Mouse (Mus musculus): ENCODE measurements at regions not wholly inside any gene's neighbourhood (a gene's known extent, or its start where the extent isn't known, plus 50 kb on each side); places are given as distances from the start of the nearest gene placed in this dataset.
A peak's percentile ranks its signal among the peaks of the same experiment; 100 is the strongest.
"Not testable (repeated sequence)": the region's sequence is repeated elsewhere in the genome, so short reads cannot be mapped to it uniquely, and the experiment has no call there.

DNA sequence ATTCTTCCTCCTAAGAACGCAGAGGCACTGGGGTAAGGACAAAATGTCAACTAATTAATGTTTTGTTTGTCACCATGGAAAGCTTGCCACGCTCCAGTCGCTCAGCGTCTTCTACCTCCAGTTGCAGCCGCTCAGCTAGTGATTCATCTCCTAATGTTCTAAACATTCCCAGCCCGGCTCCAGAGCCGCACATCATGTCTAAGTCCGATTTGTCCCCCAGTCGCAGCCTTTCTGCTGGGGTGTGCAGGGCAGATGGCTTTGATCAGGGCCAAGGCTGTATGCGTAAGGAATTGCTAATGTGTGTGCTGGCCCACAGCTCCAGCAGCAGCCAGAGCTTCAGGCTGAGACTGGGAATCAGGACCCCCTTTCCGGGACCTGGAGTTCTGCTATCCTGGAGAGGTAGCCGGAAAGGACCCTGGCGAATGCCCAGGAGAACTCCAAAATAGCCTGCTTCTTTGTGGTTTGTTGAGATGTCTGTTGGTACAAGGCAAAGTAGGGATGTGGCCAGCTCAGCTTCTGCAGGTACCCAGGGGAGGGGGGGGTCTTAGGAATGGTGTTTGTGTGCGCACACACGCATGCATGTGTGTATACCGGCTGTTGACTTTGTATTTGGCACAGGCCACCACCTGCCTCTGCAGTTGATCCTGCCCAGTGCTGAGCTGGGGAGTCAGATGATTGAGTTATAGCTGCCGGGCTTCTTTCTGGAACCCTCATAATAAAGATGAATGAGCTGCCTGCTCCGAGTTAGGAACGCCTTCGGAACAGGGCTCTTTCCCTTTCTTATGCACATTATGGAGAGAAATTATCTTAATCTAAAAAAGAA, 143.0 kb upstream of the Kcng1 start:
- no peak for DNase-seq

- no peak for DNase-seq
These were observed 142.0 kb upstream of the Kcng1 start for GRCm38 (mm10) chr2:168423551-168423950.

- DNase-seq: no peak
These were observed 133.6 kb upstream of the Kcng1 start for GRCm38 (mm10) chr2:168415140-168415539.

- peak; percentile 8 for DNase-seq
These were observed 132.8 kb upstream of the Kcng1 start for GRCm38 (mm10) chr2:168414110-168414872.

DNA sequence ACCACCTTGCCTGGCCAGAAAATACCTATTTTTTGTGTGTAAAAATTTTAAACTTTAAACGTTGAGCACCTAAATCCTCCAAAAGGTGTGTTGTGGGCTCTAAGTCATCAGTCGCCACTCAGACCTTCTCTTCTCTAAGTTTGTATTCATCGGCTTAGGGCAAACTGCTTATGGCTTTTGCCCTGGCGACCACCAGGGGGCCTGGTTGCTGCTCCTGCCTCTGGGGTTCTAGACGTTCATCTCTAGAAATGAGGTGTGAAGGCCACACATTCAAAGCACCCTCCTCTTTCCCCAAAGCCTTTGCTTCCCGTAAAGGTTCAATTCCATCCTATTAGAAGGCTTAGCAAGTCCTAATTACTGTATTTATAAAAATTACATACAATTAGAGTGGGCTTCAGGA, 131.3 kb upstream of the Kcng1 start:
- DNase-seq: no peak

- DNase-seq: no peak
These were observed 121.4 kb upstream of the Kcng1 start for GRCm38 (mm10) chr2:168402782-168403513.

DNA sequence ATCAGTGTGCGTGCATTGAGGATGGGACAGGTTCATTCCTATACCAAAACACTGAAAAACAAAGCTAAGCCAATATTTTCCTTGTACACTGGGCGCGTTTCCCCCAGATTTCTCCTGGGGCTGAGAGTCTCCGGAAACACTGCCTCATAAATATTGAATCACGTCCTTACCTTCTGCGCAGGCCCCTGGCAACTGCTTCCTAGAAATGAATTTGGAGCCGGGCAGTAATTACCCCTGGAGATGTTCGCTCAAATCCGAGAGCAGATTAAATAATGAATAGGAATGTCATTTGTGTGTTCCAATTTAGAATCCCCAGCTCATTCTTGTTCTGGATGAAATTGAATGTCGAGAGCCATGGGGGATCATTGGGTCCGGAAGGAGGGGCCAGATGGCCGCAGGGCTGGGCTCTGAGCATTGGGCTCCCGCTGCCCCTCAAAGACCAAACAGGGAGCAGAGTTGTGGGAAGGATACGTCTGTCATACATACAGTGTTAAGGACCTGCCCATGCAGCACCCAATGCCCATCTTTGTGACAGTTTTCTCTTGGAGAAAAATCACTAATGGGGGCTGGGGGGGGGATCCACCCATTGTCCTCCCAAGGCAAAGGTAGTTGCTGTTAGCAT, 117.7 kb upstream of the Kcng1 start:
- no peak for DNase-seq

- DNase-seq: no peak
These were observed 114.8 kb upstream of the Kcng1 start for GRCm38 (mm10) chr2:168396316-168396715.

- peak; percentile 30 for DNase-seq
These were observed 111.8 kb upstream of the Kcng1 start for GRCm38 (mm10) chr2:168393341-168393740.

GRCm38 (mm10) chr2:168392171-168392570, 110.6 kb upstream of the Kcng1 start:
- not testable (repeated sequence) for DNase-seq

DNA sequence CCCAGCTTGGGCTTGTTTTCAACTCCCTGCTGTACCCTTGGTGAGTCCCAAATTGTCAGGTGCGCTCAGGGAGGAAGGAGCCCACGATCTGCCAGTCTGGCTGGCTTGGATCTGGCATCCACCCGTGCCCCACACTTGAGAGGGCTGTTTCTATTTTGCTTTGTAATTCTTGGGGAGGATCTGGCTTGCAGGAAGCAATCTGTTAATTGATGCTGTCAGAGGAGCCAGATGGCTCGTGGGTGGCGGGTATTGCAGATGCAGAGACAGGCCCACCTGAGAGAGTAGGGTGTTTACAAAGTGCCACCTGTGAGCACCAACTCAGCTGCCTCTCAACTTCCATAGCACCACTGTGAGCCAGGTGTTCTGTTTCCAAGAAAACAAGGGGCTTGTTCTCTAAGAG, 99.1 kb upstream of the Kcng1 start:
- DNase-seq: no peak

- no peak for DNase-seq
These were observed 90.8 kb upstream of the Kcng1 start for GRCm38 (mm10) chr2:168372356-168372755.

DNA sequence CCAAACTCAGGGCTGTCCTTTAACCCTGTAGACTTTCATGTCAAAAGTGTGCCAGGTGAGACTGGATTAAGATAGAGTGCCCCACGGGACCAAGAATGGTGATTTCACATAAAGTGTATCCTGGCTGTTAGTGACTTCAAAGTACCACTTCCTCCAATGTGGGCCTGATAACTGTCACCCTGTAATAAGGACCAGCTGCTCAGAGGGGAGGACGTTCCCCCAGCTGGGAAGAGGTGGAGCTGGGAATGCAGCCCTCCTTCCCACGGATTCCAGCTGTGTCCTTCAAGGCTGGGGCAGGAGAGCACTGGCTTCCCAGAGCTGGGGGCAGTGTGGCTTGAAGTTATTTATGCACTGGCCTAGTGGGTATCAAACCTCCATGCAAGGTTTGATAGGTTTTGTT, 89.7 kb upstream of the Kcng1 start:
- DNase-seq: no peak

DNA sequence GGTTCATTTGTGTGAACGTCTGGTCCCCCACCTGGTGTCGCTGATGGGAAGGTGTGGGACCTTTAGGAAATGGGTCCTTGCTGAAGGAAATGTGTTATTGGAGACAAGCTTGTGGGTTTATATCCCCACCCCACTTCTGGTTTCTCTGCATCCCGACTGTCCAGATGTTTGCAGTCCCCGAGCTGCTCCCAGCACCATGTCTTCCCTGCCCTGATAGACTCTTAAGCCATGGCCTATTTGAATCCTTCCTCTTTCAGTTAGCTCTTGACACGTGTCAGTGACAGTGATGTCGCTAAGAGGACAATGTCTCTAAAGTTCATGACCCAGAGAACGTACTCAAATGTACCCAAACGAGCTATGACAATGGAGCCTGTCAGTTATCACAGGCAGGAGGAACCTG, 77.7 kb upstream of the Kcng1 start:
- DNase-seq: no peak

DNA sequence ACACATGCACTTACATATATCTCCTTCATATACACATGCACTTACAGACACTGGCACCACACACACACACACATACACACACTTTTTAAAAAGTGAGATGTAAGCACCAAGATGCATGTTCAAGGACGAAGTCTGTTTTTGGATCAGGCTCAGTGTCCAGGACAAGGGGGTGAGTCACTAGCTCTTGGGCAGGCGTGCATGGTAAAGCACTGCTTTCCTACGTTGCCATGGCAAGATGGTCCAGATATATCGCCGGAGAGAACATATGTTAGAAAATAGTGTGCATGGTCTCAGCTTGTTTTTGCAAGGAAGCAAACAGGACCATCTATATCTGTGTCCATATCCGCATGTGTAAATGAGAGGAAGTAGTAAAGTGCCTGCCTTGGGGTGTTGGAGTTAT, 77.0 kb upstream of the Kcng1 start:
- DNase-seq: no peak

DNA sequence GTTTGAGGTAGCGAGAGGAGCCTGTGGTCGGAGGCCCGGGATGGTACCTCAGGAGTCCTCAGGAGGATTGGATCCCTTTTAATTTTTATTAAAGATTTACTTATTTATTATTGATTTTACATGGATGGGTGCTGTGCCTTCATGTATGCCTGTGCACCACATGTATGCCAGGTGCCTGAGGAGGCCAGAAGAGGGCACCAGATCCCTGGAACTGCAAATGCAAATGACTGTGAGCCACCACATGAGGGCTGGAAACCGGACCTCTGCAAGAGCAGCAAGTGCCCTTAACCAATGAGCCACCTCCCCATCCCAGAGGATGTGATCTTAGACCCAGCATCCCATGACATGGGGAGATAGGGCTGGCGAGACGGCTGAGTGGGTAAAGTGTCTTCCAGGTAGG, 76.3 kb upstream of the Kcng1 start:
- DNase-seq: no peak

- DNase-seq: no peak
These were observed 72.9 kb upstream of the Kcng1 start for GRCm38 (mm10) chr2:168354397-168354796.

- no peak for DNase-seq
These were observed 71.1 kb upstream of the Kcng1 start for GRCm38 (mm10) chr2:168352626-168353025.

- DNase-seq: no peak
These were observed 70.7 kb upstream of the Kcng1 start for GRCm38 (mm10) chr2:168352194-168352593.

DNA sequence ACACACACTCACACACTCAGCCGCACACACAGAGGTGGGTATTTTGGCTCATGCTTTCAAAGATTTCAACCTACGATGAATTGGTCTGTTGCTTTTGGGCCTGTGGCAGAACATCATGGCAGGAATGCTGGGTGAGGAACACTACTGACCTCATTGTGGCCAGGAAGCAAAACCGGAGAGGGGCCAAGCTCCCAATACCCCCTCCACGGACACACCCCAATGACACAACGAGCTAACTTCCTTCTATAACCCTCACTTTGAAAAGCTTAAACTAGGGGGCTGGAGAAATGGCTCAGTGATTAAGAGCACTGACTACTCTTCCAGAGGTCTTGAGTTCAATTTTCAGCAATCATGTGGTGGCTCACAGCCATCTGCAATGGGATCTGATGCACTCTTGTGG, 63.8 kb upstream of the Kcng1 start:
- no peak for DNase-seq

GRCm38 (mm10) chr2:168343705-168344104, 62.2 kb upstream of the Kcng1 start:
- DNase-seq: no peak

GRCm38 (mm10) chr2:168338819-168339218, 57.3 kb upstream of the Kcng1 start:
- DNase-seq: no peak

DNA sequence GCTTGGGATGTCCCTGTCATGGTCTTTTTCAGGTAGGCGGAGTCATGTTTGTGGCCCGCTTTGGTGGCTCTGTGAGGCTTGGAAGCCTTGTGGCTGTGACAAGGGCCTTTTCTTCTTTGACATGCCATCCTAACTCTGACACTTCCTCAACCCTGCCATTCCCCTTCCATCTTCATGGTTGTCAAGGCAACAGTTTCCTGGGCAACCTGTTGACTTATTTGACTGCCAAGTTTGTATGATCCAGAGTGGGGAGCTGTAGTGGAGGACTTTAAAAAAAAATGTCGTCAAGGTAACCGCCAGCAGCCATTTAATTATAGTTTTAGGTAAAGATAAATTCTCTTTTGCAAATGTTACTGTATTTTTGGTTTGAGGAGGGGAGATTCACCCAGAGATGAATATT, 56.8 kb upstream of the Kcng1 start:
- DNase-seq: no peak
